Mouse (Mus musculus) spleen, adult 2 months (tissue): ENCODE measurements around the gene Iqcf5. TPM values are rescaled to one million over a fixed set of nuclear protein-coding genes. Genes with fewer than 3 reads are reported as not detected.
"Not testable (repeated sequence)": the region's sequence is repeated elsewhere in the genome, so short reads cannot be mapped to it uniquely, and the experiment has no call there.

Experiments
- DNase-seq, 2 experiments: peaks; one replicate each; pipeline versions ENCODE4 v3.0.0 to v3.0.0-alpha.2; 2012 to 2021; ENCODE audit warnings: low spot score in 2 of 2, low read depth in 1 of 2
- H3K27ac ChIP-seq: fragments of 200-500 bp; 2 replicates; pipeline ENCODE4 v1.5.1; 2012; ENCODE audit warnings: low read length, inconsistent platforms; ENCODE audit not compliant: insufficient read depth
- H3K27me3 ChIP-seq: fragments of 200-500 bp; 2 replicates; pipeline ENCODE4 v1.6.1; 2012; ENCODE audit warnings: mild to moderate bottlenecking, moderate library complexity, low read length, inconsistent platforms; ENCODE audit not compliant: control insufficient read depth, insufficient read depth
- H3K36me3 ChIP-seq: fragments of 200-500 bp; 2 replicates; pipeline ENCODE4 v1.6.1; 2012; ENCODE audit warnings: mild to moderate bottlenecking, low read length, inconsistent platforms; ENCODE audit not compliant: control insufficient read depth, insufficient read depth
- H3K4me1 ChIP-seq: fragments of 200-500 bp; 2 replicates; pipeline ENCODE4 v1.6.1; 2011; ENCODE audit warnings: inconsistent platforms; ENCODE audit not compliant: control insufficient read depth, insufficient read depth, insufficient read length
- H3K4me3 ChIP-seq: fragments of 200-500 bp; 2 replicates; pipeline ENCODE4 v1.5.1; 2011; ENCODE audit warnings: mild to moderate bottlenecking, inconsistent platforms; ENCODE audit not compliant: insufficient read depth, insufficient read length; ENCODE audit errors: extremely low read depth
- CTCF ChIP-seq: fragments of 200-500 bp; IDR thresholded peaks from 2 replicates; pipeline ENCODE4 v1.5.1; 2011; ENCODE audit warnings: mild to moderate bottlenecking, inconsistent platforms; ENCODE audit not compliant: insufficient read depth, insufficient read length, insufficient replicate concordance; ENCODE audit errors: extremely low read depth
- POLR2A ChIP-seq: fragments of 200-500 bp; IDR thresholded peaks from 2 replicates; pipeline ENCODE4 v1.6.1; 2011; ENCODE audit warnings: low read depth, low read length, inconsistent platforms
- WGBS: fragments of 180-500 bp; shearing (Covaris S2); methylation state at CpG from one replicate; pipeline ENCODE4 v1.1.7; 2018; 5-methylcytosine and 5-hydroxymethylcytosine counted together
- polyA plus RNA-seq: library from polyadenylated mRNA; depleted of rRNA; stranded (reverse); fragments of >200 nt; gene quantifications from 2 replicates; pipeline ENCODE4 v1.2.3, GENCODE M21; 2012

Iqcf5 gene
- polyA plus RNA-seq, 1 experiment: not detected

DNA sequence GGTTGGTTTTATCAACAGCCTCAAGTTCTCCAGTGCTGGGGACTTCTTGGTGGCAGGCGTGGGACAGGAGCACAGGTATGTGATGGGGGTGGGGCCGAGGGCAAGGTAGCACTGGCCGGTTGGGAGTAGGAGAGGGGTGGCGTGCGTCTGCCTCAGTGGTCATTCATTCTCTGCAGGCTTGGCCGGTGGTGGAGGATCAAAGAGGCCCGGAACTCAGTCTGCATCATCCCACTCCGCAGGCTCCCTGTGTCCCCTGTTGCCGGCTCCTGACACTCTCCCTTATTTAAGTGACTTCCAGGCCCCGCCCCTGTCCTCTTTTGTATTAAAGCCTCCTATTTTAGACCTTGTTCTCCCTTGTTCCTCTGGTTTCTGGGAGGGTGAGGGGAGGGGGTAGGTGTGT, 29.3 kb upstream of the Iqcf5 start:
- peaks cover 35% of the 10 kb centered on the region for H3K36me3 ChIP-seq
- 87% methylated on average over 10 of the region's 10 CpGs for WGBS
- no peak overlapping the region for H3K4me3 ChIP-seq
- H3K27ac ChIP-seq: no peak overlapping the region
- no peak for DNase-seq
- H3K4me1 ChIP-seq: no peaks in the 10 kb centered on the region
- TF ChIP-seq POLR2A (no peak), CTCF (no peak)
- H3K27me3 ChIP-seq: no peaks in the 10 kb centered on the region

DNA sequence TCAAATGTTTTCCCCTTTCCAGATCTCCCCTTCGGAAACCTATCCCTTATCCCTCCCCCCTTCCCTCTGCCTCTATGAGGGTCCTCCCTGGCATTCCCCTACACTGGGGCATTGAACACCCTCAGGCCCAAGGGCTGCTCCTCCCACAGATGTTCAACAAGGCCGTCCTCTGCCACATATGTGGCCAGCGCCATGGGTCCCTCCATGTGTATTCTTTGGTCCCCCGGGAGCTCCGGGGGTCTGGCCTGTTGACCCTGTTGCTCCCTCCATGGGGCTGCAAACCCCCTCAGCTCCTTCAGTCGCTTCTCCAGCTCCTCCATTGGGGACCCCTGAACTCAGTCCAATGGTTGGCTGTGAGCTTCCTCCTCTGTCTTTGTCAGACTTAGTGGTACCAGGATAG, 26.8 kb upstream of the Iqcf5 start:
- 90% methylated on average over 6 of the region's 6 CpGs for WGBS
- peaks cover 28% of the 10 kb centered on the region for H3K36me3 ChIP-seq
- not testable (repeated sequence) for H3K4me1 ChIP-seq, DNase-seq, H3K27me3 ChIP-seq, H3K4me3 ChIP-seq, H3K27ac ChIP-seq

DNA sequence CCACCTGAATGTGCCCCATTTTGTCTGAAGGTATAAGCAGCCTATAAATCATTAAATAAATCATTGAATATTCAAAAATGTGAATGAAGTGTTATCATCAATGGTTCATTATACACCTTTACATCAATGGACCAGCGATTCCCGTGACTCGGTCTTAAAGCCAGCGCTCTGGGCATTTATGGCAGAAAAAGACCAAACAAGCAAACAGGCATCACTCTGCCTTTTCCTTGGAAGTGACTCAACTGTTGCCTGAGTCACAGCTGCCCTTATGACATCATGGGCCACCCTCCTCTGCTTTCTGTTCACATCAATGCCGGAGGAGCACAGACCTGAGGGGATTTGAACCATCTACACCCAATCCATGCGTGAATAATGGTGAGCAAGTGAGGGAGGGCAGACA, 14.7 kb upstream of the Iqcf5 start, which contains the start of gene Iqcf1:
Iqcf1 (plus strand) TSS at position 301 of the 400 bp plus-strand sequence.
- Histone ChIP-seq H3K36me3 (no peaks in the 10 kb centered on the region), H3K27ac (no peak within 1 kb of the TSS), H3K4me1 (no peaks in the 10 kb centered on the region), H3K4me3 (no peak within 1 kb of the TSS), H3K27me3 (no peaks in the 10 kb centered on the region)
- 86% methylated on average over 6 of the region's 6 CpGs for WGBS
- TF ChIP-seq CTCF (no peak), POLR2A (no peak)
- no peak for DNase-seq

DNA sequence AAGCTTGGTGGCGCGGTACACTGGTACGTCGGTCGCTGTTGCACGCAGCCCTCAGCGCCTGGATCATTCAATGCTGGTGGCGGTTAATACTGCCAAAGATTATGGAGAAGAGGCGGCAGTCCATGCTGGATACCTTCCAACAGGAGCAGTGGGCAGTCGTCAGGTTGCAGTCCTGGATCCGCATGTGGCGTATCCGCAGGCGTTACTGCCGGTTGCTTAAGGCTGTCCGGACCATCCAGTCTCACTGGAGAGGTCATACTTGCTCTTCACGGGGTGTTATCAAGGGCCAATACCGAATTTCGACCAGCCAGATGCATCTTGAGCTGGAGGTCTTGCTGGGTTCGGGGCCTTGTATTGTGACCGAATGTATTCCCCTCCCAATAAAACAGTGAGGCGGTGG, 12.5 kb upstream of the Iqcf5 start:
- TF ChIP-seq POLR2A: no peak
- no peak for TF ChIP-seq CTCF
- 91% methylated on average over 22 of the region's 22 CpGs for WGBS
- H3K36me3 ChIP-seq: no peaks in the 10 kb centered on the region

DNA sequence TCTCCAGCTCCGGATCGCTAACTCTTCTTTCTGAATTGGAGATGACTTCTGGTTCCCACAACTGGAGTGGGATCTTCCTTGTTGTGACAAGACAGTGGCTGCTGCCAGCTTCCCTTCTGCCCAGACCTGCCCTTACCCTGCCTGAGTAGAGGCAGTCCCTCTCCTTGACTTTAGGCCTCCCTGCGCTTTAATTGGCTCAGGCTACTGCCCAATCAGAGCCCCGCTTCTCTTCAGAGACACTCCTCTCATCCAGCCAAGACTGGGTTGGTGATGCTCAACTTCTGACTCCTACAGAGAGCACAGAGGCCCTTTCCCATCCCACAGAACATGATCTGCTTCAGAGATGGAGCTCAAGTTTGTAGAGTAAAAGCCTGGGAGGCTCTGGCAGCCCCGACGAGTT, 10.1 kb upstream of the Iqcf5 start:
- 86% methylated on average over 6 of the region's 6 CpGs for WGBS
- H3K36me3 ChIP-seq: no peaks in the 10 kb centered on the region
- no peaks in the 10 kb centered on the region for H3K4me1 ChIP-seq
- no peaks in the 10 kb centered on the region for H3K27me3 ChIP-seq
- H3K4me3 ChIP-seq: no peak overlapping the region
- DNase-seq: no peak
- TF ChIP-seq POLR2A (no peak), CTCF (no peak)
- H3K27ac ChIP-seq: no peak overlapping the region

More for the DNA sequence above, 12.5 kb upstream of the Iqcf5 start:
- Histone ChIP-seq H3K27me3 (no peaks in the 10 kb centered on the region), H3K4me1 (no peaks in the 10 kb centered on the region), H3K4me3 (no peak overlapping the region), H3K27ac (no peak overlapping the region)
- DNase-seq: no peak

DNA sequence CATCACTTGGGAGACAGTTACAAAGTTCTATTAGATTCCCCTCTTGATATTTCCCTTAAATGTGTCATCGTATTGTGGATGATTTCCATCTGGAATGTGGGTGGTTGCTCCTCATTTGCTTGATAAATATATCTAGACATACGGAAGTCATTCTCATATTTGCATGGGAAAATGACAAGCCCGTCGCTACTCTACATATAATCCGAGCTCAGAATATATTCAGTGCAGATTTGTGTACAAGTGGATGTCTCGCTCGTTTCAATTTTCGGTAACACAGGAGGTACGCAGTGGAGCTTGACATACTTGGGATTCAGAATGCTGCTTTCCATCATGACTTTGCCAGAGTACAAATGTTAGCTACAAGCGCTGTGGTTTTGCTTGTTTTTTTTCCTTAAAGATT, 5.0 kb upstream of the Iqcf5 start:
- TF ChIP-seq CTCF (no peak), POLR2A (no peak)
- Histone ChIP-seq H3K27me3 (no peaks in the 10 kb centered on the region), H3K4me3 (no peak overlapping the region), H3K4me1 (no peaks in the 10 kb centered on the region), H3K36me3 (no peaks in the 10 kb centered on the region), H3K27ac (no peak overlapping the region)
- DNase-seq: no peak
- 93% methylated on average over 10 of the region's 10 CpGs for WGBS

DNA sequence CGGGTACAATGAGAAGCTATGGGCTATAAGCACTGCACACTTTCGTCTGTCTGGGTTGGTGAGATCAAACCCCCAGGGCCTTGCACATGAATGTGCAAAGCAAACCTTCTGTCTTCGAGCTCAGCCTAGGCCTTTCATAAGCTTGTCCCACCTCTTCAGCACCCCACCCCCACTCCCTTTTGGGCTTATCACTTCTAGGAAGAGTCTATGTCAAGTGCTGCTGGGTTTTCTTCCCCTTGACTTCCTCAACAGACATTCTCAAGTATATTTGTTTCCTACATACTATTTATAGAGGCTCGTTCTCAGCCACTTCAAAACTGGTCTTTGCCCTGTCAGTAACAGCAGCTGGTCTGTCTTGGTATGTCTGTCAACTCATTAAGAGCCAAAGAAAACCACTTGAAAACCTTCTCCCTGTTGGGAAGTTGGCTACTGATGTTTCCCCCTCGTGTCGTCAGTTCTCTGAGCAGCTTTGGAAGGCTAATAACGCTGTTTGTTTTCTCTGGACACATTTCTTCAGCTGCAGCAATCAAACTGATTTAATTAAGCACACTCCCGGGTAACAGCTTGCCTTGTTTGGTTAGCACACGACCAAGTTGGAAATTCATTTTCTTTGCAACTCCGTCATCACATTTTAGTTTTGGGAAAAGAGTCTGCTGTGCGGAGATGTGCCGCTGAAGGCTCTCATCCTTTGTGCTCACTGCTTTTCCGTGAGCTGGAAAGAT, 1.5 kb upstream of the Iqcf5 start:
- H3K36me3 ChIP-seq: no peaks in the 10 kb centered on the region
- WGBS: 41% methylated on average over 13 of the region's 13 CpGs
- no peak for TF ChIP-seq CTCF
- no peak for TF ChIP-seq POLR2A
- no peaks in the 10 kb centered on the region for H3K27me3 ChIP-seq
- H3K4me1 ChIP-seq: no peaks in the 10 kb centered on the region
- H3K4me3 ChIP-seq: no peak overlapping the region
- no peak for DNase-seq
- H3K27ac ChIP-seq: no peak overlapping the region
